ENCODE assay signal across 7 mouse cellular contexts in genomic region chr13:99641386-99642165, GRCm38 (mm10).
DNase-seq lines count a peak whose midpoint lies in the region.

No protein-coding gene starts in this region.

- intact Hi-C loops in left cerebral cortex, postnatal 25 days (cut with DNase I): no loop called here

- DNase-seq in ZHBTc4 (ENCODE audit: low read depth, low spot score): peak; percentile 17
- DNase-seq in cerebellum, adult 11 months: peak; percentile 85
- peak; percentile 11 for DNase-seq in gastrocnemius, adult 18-20 months (ENCODE audit: low spot score)
- peak; percentile 18 to 36 for DNase-seq in left cerebral cortex, postnatal 25 days (ENCODE audit: low spot score in 2 of 2)
- DNase-seq in urinary bladder, postnatal 14 days (ENCODE audit: low spot score): no peak
- no peak for DNase-seq in urinary bladder, adult 18-20 months (ENCODE audit: low spot score in 2 of 2)
- DNase-seq in embryo, embryonic 10 days (ENCODE audit: low spot score): no peak

Comparison
In these comparisons a context has a peak if more than half of its experiments do, and no peak if none do; other contexts are left out.
1. DNase-seq: peak in ZHBTc4 (single experiment), cerebellum, adult 11 months (single experiment), gastrocnemius, adult 18-20 months (single experiment) and left cerebral cortex, postnatal 25 days (2 of 2); none in urinary bladder, postnatal 14 days (single experiment), urinary bladder, adult 18-20 months (0 of 2) and embryo, embryonic 10 days (single experiment).